Mouse (Mus musculus) left cerebral cortex, adult 2 months (tissue): ENCODE results near the gene Gm49776. TPM values are rescaled to one million over a fixed set of nuclear protein-coding genes. Genes with fewer than 3 reads are reported as not detected.

Experiments
- DNase-seq, 2 experiments: peaks; one replicate each; pipeline ENCODE4 v3.0.0; 2021 to 2022; ENCODE audit warnings: low spot score in 2 of 2, mixed read lengths in 1 of 2; ENCODE audit errors: extremely low spot score in 1 of 2
- H3K27ac ChIP-seq: fragments of 200-600 bp; 2 replicates; pipeline ENCODE4 v1.8.1; 2022
- H3K4me3 ChIP-seq: fragments of 200-600 bp; 2 replicates; pipeline ENCODE4 v1.8.1; 2022
- CTCF ChIP-seq: fragments of 200-600 bp; IDR thresholded peaks from 2 replicates; pipeline ENCODE4 v1.8.1; 2022; ENCODE audit warnings: antibody characterized with exemption, mild to moderate bottlenecking, moderate library complexity
- intact Hi-C: fragments of 180-260 bp; cut with DNase I; formaldehyde crosslinking; loops from one replicate; pipeline ENCODE4 v1.15.1; 2025
- total RNA-seq, 2 experiments: library from RNA; stranded (reverse); gene quantifications; 2 replicates each; pipeline ENCODE4 v1.2.3; 2021

Gene Gm49776
- total RNA-seq, 2 experiments from 2014 or later = not detected

DNA sequence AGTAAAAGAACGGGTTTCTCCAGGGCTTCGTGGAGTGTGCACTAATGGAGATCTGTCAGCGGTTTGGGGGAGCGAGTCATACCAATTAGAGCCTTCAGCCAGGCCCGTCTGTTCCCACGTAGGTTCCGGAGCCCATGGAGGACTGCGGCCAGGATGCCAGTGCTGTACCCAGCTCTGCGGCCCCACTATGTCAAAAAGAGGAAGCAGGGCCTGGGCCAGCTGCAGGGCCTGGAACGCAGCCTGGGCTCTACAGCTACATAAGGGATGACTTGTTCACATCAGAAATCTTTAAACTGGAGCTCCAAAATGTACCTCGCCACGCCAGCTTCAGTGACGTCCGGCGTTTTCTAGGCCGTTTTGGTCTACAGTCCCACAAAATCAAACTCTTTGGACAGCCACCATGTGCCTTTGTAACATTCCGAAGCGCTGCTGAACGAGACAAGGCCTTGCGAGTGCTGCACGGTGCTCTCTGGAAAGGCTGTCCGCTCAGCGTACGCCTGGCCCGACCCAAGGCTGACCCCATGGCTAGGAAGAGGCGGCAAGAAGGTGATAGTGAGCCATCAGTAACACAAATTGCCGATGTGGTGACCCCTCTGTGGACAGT lies 8.7 kb downstream of the Gm49776 start:
- DNase-seq = peak; percentile 35 to 49
- TF ChIP-seq CTCF = no peak
- H3K4me3 ChIP-seq = peak overlapping the region; percentile 93
- peak overlapping the region; percentile 88 for H3K27ac ChIP-seq
- intact Hi-C loops = no loop called here

DNA sequence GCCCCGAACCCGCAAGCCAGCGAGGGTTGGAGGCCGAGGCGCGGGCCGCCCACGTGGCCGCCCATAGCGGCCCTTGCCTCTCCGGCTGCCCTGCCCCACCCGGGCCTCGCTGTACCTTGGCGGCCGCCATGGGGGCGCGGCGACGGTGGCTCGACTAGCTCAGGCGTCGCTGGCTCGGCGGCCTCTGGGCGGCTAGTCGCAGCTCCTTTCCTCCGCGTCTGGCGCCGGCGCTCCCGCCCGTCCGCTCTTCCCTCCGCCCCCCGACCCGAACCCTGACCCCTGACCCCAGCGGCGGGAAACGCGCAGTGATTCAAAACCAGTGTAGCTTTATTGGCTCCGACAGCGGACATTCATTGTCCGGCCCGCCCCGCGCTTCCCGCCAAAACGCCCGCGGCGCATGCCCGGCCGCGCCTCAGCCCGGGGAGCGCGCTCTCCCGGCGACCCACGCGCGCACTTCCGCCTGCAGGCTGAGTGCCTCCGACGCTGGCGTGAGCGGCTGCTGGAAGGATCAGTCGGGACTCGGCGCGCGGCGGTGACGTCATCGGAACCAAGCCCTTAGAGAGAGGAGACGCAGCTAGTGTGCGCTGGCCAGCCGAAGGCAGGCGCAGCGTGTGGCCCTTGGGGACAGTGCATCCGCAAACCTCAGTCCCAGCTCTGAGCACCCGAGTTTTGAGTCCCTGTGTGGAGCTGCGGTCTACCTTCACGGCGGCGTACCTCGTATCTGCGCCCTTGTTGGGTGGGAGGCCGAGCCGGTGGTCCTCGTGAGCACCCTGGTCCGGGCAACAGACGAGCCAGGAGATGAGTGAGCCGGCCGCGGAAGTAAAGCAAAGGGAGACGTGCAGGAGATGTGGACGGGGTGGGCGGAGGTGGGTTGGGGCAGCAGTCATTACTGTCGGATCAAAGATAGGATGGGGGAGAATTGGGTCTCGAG lies 9.4 kb downstream of the Gm49776 start, which contains the start of the genes Trmt2a and Ranbp1:
TSS of gene Trmt2a (plus strand) at position 247 of the 931 bp plus-strand sequence.
TSS of gene Ranbp1 (minus strand) at position 300 of the 931 bp plus-strand sequence.
- intact Hi-C loops = loop anchor here (1.0 kb wide), 1 partner anchor 13 kb away; the partner anchor contains the start of gene Zdhhc8
- Histone ChIP-seq H3K27ac (peak within 1 kb of the TSS; percentile 88), H3K4me3 (peak within 1 kb of the TSS; percentile 93)
- DNase-seq = peak; percentile 99 to 100
- no peak; the same call in 1 of the 2 replicates for TF ChIP-seq CTCF

DNA sequence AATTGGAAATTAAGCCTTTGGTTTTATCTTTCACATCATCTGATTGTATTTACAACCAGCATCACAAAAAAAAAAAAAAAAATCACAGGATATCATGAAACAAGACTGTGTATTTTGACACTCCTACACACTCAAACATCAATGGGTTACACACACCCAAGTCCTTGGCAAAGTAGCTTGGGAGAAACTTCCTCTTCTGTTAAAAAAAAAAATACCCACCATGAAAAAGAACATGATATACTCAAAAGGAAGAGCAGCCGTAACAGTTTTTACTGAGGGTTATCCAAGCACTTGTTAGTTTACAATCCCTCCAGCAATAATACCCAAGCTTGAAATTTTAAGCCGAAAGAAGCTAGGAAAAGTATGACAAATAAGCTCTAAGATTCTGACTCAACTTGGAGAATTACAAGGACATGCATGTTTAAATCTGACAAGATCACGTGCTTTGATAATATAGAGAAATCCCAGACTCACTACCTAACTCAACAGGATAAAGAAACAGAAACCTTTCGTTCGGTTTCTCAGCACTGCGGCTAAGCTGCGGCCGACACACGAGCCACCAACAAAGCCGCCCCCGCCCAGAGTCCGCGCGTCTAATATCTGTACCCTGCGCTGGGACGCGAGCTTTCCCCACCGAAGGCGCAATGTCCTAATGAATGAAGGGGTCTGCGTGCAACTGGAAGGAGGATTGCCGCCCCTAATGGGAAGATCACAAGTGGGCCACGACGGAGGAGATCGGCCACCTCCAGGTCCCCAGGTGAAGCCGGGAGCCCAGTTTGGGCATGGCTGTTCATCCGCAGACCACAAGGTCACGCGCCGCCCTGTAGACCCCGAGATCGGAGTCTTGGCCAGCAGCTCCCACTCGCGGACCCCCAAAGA lies 10.4 kb downstream of the Gm49776 start:
- DNase-seq = peak in 1 of 2 experiments; percentile 33
- TF ChIP-seq CTCF = no peak
- intact Hi-C loops = loop anchor here (1.0 kb wide), 1 partner anchor 12 kb away; the partner anchor contains the start of gene Zdhhc8
- Histone ChIP-seq H3K4me3 (peak overlapping the region; percentile 93), H3K27ac (peak overlapping the region; percentile 82)

DNA sequence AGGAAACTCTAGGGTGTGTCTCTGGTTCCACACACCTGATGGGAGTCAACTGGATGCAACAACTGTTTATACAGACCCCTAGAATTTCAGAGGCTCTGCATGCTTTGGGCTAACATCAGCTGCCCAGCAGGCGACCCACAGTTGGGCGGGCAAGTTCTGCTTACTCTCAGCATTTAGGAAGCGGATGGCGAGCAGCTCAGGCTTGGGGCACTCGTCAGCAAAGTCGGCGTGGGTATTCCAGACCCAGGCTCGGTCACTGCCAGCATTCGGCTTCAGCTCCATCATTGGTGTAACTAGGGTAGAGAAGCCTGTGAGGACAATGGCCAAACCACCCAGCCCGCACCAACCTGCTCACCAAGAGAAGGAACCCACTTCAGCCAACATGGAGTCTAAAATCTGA lies 16.5 kb downstream of the Gm49776 start:
- TF ChIP-seq CTCF = no peak
- intact Hi-C loops = no loop called here
- no peak for DNase-seq
- Histone ChIP-seq H3K27ac (no peak overlapping the region), H3K4me3 (no peak overlapping the region)

DNA sequence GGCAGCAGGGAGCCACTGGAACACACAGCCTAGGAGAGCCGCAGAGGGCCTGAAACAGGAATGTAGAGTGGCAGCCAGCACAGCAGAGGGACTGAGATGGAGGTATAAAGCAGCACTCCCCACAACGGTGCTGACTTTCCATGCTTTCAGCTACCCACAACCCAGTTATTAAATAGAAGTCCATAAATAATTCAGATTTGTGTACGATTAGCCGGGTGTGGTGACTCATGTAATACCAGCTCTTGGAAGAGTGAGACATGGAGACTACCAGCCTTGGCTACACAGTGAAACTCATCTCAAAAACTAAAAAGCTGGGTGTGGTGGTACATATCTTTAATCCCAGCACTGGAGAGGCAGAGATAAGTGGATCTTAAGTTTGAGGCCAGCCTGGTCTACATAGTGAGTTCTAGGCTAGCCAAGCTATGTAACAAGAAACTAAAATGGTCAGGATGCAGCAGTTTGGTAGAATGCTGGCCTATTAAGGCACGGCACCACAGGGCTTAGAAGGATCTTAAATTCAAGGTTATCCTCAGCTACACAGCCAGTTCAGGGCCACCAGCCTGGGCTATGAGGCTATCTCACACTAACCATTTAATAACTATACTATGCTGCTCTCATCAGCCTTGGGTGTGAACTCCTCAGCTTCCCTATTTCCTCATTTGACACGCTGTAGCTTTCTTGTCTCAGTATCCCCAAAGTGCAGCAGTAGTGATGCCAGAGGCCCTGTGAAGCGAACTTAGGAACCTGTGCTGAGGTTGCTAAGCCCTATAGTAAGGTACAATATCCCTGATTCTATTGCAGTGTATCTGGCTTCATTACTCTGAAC lies 21.2 kb downstream of the Gm49776 start:
- intact Hi-C loops = loop anchor here (10.0 kb wide), 1 partner anchor 312 kb away; the partner anchor contains the start of gene Slc25a1
- DNase-seq = no peak
- Histone ChIP-seq H3K27ac (peak overlapping the region; percentile 95), H3K4me3 (no peak overlapping the region)
- no peak for TF ChIP-seq CTCF

DNA sequence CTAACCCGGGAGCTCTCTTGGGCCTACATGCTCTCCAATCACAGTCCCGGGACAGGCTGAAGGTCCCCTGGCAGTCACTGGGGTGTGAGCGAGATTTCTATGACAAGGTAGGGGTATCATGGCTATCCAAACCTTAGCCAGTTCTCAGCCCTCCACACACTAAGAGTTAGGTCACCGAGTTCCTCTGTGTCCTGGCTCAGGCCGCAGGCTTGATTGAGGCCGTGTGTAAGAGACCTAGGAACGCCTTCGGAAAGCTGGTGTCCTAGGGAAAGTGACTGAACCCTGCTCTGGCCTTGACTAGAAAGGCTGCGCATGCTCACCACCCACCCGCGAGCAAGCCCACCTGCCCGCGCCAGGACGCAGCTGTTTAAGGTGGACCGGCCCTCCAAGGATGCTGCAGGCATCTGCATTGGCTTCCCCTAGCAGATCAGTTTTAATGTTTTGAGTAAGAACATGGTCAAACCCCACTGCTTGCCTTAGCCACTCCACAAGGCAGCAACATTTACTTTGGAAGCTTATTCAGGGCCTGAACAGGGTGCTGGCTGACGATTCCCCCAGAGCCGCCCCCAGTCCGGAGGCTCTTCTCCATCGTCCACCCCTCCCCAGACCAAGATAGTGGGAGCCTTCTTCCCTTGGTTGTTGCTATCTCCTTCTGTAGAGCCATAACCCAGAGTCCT lies 22.6 kb downstream of the Gm49776 start:
- peak; percentile 71 to 73 for DNase-seq
- no peak for TF ChIP-seq CTCF
- peak overlapping the region; percentile 70 for H3K4me3 ChIP-seq
- intact Hi-C loops = loop anchor here (1.0 to 10.0 kb wide), 2 partner anchors 13 to 311 kb away; partner anchors contain the start of genes Ranbp1, Slc25a1 and Trmt2a
- H3K27ac ChIP-seq = peak overlapping the region; percentile 95

DNA sequence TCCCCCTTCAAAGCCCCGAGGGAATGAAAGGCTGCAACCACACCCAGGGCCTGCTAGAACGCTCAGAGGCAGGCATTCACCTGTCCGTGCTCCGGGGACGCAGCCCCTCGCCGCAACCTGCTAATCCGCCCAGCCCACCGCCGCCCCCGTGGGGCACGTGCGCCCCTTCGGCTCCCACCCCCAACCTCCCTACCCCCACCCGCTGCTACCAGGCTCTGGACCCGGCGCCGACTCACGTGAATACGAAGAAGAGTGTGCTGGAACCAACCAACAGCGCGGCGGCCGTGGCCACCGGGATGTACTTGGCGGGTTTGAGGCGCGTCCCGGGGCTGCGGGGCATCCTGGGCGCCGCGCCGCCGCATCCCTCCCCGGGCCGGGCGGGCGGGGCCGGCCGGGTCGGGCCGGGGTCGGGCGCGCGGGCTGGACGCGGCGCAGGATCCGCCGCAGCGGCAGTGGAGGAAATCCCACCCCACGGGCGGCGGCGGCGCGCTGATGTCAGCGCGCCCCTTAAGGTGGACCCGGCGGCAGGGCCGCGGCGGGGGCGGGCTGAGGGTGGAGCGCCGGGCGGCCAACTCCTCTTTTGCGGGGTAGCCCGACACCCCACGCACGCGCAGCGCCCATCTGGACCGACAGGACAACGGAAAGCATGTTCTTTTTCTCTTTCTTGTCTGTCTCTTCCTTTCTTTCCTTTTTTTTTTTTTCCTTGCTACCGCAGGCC lies 23.3 kb downstream of the Gm49776 start, which contains the start of gene Zdhhc8:
TSS of gene Zdhhc8 (minus strand) at position 466 of the 718 bp plus-strand sequence.
- Histone ChIP-seq H3K4me3 (peak within 1 kb of the TSS; percentile 70), H3K27ac (peak within 1 kb of the TSS; percentile 95)
- no peak; the same call in 1 of the 2 replicates for TF ChIP-seq CTCF
- peak; percentile 84 for DNase-seq
- intact Hi-C loops = loop anchor here (1.0 to 10.0 kb wide), 2 partner anchors 13 to 310 kb away; partner anchors contain the start of genes Ranbp1, Slc25a1 and Trmt2a

DNA sequence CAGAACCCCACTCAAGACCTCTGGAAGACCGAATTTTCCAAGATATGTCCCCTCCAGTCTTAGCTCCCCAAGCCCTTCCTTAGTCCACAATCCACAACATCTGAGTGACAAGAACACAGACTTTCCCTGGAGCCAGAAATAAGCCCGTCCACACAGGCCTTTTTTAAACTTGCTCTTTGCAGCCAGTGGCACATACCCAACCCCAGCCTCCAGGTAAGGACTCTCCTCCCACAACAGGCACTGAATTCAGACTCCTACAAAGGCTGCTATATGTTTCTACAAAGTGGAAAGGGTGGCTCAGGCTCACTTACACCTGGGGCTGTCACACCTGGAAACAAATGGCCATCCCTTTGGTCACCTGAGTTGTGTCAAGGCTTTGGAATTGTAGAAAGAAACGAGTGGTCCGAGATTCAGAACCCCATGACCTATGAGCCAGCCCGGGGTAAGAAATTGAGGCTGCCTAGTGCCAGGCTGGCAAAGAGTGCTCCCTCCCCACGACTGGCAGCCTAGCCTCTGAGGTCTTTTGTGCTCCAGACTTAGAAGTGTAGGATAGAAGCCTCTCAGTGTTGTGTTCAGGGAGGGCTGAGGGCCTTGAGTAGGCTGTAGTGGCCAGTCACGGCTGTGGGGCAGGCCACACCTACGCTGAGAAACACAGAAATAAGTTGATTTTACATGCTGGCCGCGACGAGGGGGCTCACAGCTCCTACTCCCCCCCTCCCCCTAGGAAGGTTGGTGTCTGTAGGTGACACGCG lies 24.0 kb downstream of the Gm49776 start:
- DNase-seq = peak in 1 of 2 experiments; percentile 22
- Histone ChIP-seq H3K4me3 (peak overlapping the region; percentile 70), H3K27ac (peak overlapping the region; percentile 92)
- intact Hi-C loops = loop anchor here (10.0 kb wide), 1 partner anchor 309 kb away; the partner anchor contains the start of gene Slc25a1
- TF ChIP-seq CTCF = no peak

DNA sequence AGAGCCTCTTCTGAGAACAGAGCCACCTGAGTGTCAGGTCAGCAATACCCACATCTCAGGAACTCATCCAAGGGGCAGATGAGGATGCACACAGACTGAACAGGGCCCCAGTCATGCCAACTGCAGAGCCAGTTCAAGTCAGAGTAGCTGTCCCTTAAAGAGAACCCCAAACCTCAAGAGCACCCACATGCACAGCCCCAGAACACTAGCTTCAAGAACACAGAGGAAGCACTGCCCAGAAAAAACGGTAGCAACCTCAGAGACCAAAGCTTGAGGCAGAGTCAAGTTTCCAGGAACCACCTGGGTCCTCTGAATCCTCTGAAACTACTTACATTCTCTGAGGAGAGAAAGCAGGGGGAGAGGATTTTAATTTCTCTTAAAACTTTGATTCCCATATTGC lies 24.7 kb downstream of the Gm49776 start:
- intact Hi-C loops = loop anchor here (10.0 kb wide), 1 partner anchor 309 kb away; the partner anchor contains the start of gene Slc25a1
- no peak for DNase-seq
- Histone ChIP-seq H3K4me3 (peak overlapping the region; percentile 70), H3K27ac (peak overlapping the region; percentile 92)
- no peak for TF ChIP-seq CTCF
